Mouse (Mus musculus) hindbrain, embryonic 14.5 days (tissue): ENCODE data around the gene Prlh. TPM values are rescaled to one million over a fixed set of nuclear protein-coding genes. Genes with fewer than 3 reads are reported as not detected.

Experiments used
- ATAC-seq: fragments of 200-750 bp; cut with Nextera tagmentation; 2 replicates; pipeline ENCODE4 v1.8.0; 2017; ENCODE audit warnings: moderate number of reproducible peaks, mild to moderate bottlenecking, moderate TSS enrichment, moderate library complexity; ENCODE audit not compliant: low FRiP score
- DNase-seq: peaks from one replicate; pipeline ENCODE4 v3.0.0-alpha.2; 2015; ENCODE audit warnings: low spot score
- H3K27ac ChIP-seq: fragments of 300-500 bp; sonication (generic); 2 replicates; pipeline ENCODE4 v1.5.1; 2014; ENCODE audit warnings: mild to moderate bottlenecking, moderate library complexity
- H3K27me3 ChIP-seq: fragments of 300-500 bp; sonication (generic); 2 replicates; pipeline ENCODE4 v1.6.1; 2014; ENCODE audit warnings: mild to moderate bottlenecking, low read length, mixed read lengths; ENCODE audit not compliant: control insufficient read depth, insufficient read depth
- H3K36me3 ChIP-seq: fragments of 300-500 bp; sonication (generic); replicated peaks from 2 replicates; pipeline ENCODE4 v1.6.1; 2014; ENCODE audit not compliant: control insufficient read depth, insufficient read depth
- H3K4me1 ChIP-seq: fragments of 300-500 bp; sonication (generic); replicated peaks from 2 replicates; pipeline ENCODE4 v1.6.1; 2014; ENCODE audit warnings: antibody characterized with exemption, low read length, mixed read lengths; ENCODE audit not compliant: control insufficient read depth, insufficient read depth
- H3K4me2 ChIP-seq: fragments of 300-500 bp; sonication (generic); replicated peaks from 2 replicates; pipeline ENCODE4 v1.6.1; 2014; ENCODE audit warnings: mild to moderate bottlenecking, moderate library complexity
- H3K4me3 ChIP-seq: fragments of 300-500 bp; sonication (generic); replicated peaks from 2 replicates; pipeline ENCODE4 v1.5.1; 2014; ENCODE audit warnings: mild to moderate bottlenecking, low read length
- H3K9ac ChIP-seq: fragments of 300-500 bp; sonication (generic); 2 replicates; pipeline ENCODE4 v1.6.1; 2014
- H3K9me3 ChIP-seq: fragments of 300-500 bp; sonication (generic); 2 replicates; pipeline ENCODE4 v1.6.1; 2016; ENCODE audit warnings: low read length; ENCODE audit not compliant: control insufficient read depth
- WGBS: fragments of 180-500 bp; shearing (Covaris S2); extraction: QIAGEN DNeasy Blood & Tissue Kit; methylation state at CpG from one replicate; pipeline ENCODE4 v1.1.7; 2014; 5-methylcytosine and 5-hydroxymethylcytosine counted together
- polyA plus RNA-seq: library from polyadenylated mRNA; unstranded; fragments of >200 nt; fragmentation: Nextera tagmentation; extraction: Ambion mirVana; gene quantifications from 2 replicates; pipeline ENCODE4 v1.2.1, GENCODE M21; 2014

The Prlh gene
- polyA plus RNA-seq, 1 experiment from 2014 or later: not detected

GRCm38 (mm10) chr1:90995916-90996315 is 43.0 kb downstream of the Prlh start:
- Histone ChIP-seq H3K4me3 (no peak overlapping the region), H3K9ac (no peak overlapping the region), H3K36me3 (no peaks in the 10 kb centered on the region), H3K4me1 (peaks cover 14% of the 10 kb centered on the region; the same call in 1 of the 2 replicates), H3K27me3 (no peaks in the 10 kb centered on the region), H3K27ac (no peak overlapping the region), H3K9me3 (0 out of 2 replicates have a peak, but pooled peaks cover 3% of the 10 kb centered on the region), H3K4me2 (no peak overlapping the region)
- ATAC-seq: no peak
- 97% methylated on average over 1 of the region's 1 CpGs for WGBS
- DNase-seq: no peak

GRCm38 (mm10) chr1:90997136-90997535 is 44.2 kb downstream of the Prlh start:
- WGBS: 86% methylated on average over 4 of the region's 4 CpGs
- no peak for ATAC-seq

GRCm38 (mm10) chr1:90997641-90998040 is 44.7 kb downstream of the Prlh start:
- Histone ChIP-seq H3K4me2 (peak overlapping the region; percentile 82), H3K9me3 (0 out of 2 replicates have a peak, but pooled peaks cover 3% of the 10 kb centered on the region), H3K9ac (peak overlapping the region; percentile 81), H3K4me3 (peak overlapping the region; percentile 56), H3K27ac (no peak overlapping the region), H3K36me3 (no peaks in the 10 kb centered on the region), H3K4me1 (peaks cover 14% of the 10 kb centered on the region; the same call in 1 of the 2 replicates), H3K27me3 (no peaks in the 10 kb centered on the region)
- ATAC-seq: no peak
- 87% methylated on average over 5 of the region's 5 CpGs for WGBS
- no peak for DNase-seq

More at GRCm38 (mm10) chr1:90997136-90997535, 44.2 kb downstream of the Prlh start:
- H3K36me3 ChIP-seq: no peaks in the 10 kb centered on the region
- H3K4me2 ChIP-seq: no peak overlapping the region
- no peak overlapping the region for H3K27ac ChIP-seq
- 0 out of 2 replicates have a peak, but pooled peaks cover 3% of the 10 kb centered on the region for H3K9me3 ChIP-seq
- no peak for DNase-seq
- H3K4me3 ChIP-seq: no peak overlapping the region
- no peaks in the 10 kb centered on the region for H3K27me3 ChIP-seq
- peaks cover 14% of the 10 kb centered on the region; the same call in 1 of the 2 replicates for H3K4me1 ChIP-seq
- no peak overlapping the region for H3K9ac ChIP-seq

DNA sequence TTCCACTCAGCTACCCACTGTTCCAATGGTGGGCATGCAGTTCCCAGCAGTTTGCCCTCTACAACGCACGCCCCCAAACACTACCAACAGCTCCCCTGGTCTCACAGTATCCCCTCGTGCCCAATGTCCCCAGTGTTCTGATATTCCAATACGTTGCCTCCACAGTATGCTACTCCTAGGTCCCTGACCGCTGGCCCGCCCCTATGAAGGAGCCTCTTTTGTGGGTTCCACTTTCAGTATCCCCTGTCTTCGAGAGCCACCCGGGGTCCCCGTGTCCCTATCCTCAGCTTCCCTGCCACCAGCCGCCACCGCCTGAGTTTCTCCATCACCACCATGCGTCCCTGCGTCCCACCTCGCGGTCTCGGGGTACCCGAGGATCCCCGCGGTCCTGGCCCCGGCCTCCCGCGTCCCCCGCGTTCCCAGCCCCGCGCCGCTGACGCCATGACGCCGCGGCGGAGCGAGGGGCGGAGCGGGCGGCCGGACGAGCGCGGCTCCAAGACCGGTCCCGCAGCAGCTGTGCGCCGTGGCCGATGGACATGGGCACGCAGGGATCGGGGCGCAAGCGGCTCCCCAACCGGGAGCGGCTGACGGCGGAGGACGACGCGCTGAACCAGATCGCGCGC is 45.5 kb downstream of the Prlh start, which contains the start of gene Lrrfip1:
Gene Lrrfip1, plus strand, starts transcription at position 470 of the 623 bp plus-strand sequence.
- H3K27ac ChIP-seq: peak within 1 kb of the TSS; percentile 60
- 2% methylated on average over 59 of the region's 59 CpGs for WGBS

GRCm38 (mm10) chr1:90998891-90999611 is 46.1 kb downstream of the Prlh start:
- peak; percentile 74 for ATAC-seq

More for the DNA sequence above, 45.5 kb downstream of the Prlh start, which contains the start of gene Lrrfip1:
- ATAC-seq (peak; percentile 84), DNase-seq (peak; percentile 63)
- no peaks in the 10 kb centered on the region for H3K36me3 ChIP-seq
- peak within 1 kb of the TSS; percentile 82 for H3K4me2 ChIP-seq
- no peaks in the 10 kb centered on the region for H3K27me3 ChIP-seq
- peak within 1 kb of the TSS; percentile 56 for H3K4me3 ChIP-seq
- H3K4me1 ChIP-seq: peaks cover 14% of the 10 kb centered on the region; the same call in 1 of the 2 replicates
- peak within 1 kb of the TSS; percentile 81 for H3K9ac ChIP-seq
- H3K9me3 ChIP-seq: 0 out of 2 replicates have a peak, but pooled peaks cover 3% of the 10 kb centered on the region

GRCm38 (mm10) chr1:90999911-91000601 is 47.1 kb downstream of the Prlh start:
- 0 out of 2 replicates have a peak, but pooled peaks cover 3% of the 10 kb centered on the region for H3K9me3 ChIP-seq
- WGBS: 70% methylated on average over 10 of the region's 10 CpGs
- H3K27ac ChIP-seq: no peak overlapping the region
- peak overlapping the region; percentile 56 for H3K4me3 ChIP-seq
- H3K4me1 ChIP-seq: peaks cover 14% of the 10 kb centered on the region; the same call in 1 of the 2 replicates
- H3K36me3 ChIP-seq: no peaks in the 10 kb centered on the region
- no peak for ATAC-seq
- no peaks in the 10 kb centered on the region for H3K27me3 ChIP-seq
- DNase-seq: no peak
- peak overlapping the region; percentile 82 for H3K4me2 ChIP-seq
- peak overlapping the region; percentile 81; the same call in 1 of the 2 replicates for H3K9ac ChIP-seq

More at GRCm38 (mm10) chr1:90998891-90999611, 46.1 kb downstream of the Prlh start:
- Histone ChIP-seq H3K4me2 (peak overlapping the region; percentile 82), H3K4me1 (peaks cover 14% of the 10 kb centered on the region; the same call in 1 of the 2 replicates), H3K36me3 (no peaks in the 10 kb centered on the region), H3K9me3 (0 out of 2 replicates have a peak, but pooled peaks cover 3% of the 10 kb centered on the region), H3K27ac (peak overlapping the region; percentile 60), H3K4me3 (peak overlapping the region; percentile 56), H3K9ac (peak overlapping the region; percentile 81), H3K27me3 (no peaks in the 10 kb centered on the region)
- 2% methylated on average over 40 of the region's 41 CpGs for WGBS
- DNase-seq: peak; percentile 41

DNA sequence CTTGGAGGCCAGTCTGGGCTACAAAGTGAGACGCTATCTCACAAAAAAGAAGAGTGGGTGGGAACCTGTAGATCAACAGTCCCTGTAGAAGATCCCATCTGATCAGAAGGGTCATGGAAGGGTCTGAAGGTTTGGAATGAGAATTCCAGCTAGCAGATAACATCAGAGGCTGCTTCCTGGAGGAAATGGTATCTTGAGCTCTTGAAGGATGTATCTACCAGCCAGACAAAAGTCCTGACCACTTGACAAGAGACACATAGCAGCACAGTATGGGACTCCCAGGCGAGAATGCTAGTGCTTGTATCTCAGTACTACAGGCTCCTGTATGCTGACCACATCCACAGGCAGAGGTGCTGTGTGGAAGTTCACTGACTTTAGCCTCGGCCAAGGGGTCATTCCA is 48.2 kb downstream of the Prlh start:
- Histone ChIP-seq H3K4me3 (no peak overlapping the region), H3K27me3 (no peaks in the 10 kb centered on the region), H3K4me2 (no peak overlapping the region), H3K4me1 (peaks cover 14% of the 10 kb centered on the region; the same call in 1 of the 2 replicates), H3K27ac (no peak overlapping the region), H3K36me3 (no peaks in the 10 kb centered on the region), H3K9ac (no peak overlapping the region), H3K9me3 (no peaks in the 10 kb centered on the region)
- ATAC-seq (no peak), DNase-seq (no peak)
- WGBS: 90% methylated on average over 3 of the region's 3 CpGs

DNA sequence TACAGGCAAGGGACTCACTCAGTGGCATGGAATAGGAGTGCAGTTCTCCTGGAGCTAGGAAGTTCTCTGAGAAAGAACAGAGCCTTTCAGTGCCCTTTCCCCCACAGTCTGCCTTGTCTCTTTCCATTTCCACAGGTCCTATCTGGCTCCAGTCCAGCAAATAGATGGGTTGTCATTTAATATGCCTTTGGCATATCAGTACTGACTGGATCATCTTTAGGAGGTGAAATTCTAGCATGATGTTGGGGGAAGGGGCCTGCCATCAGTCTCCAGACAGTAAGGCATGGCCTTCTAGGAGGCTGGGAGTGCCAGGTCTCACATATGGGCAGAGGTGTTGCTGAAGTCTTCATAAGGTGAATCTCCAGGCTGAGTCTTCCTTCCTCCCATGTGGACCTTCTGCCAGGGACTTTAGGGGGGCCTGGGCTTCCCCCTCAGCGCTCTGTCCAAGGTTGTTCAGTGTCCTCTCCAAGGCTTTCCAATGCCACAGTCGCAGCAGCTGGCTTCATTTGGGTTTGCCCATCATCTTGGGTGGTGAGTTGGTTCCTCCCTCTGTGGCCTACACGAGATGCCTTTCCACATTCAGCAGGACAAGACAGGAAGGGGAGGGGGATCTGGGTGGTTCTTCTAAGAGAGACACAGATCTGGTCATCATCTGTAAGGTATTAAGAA is 49.1 kb downstream of the Prlh start:
- ATAC-seq (no peak), DNase-seq (no peak)
- no peaks in the 10 kb centered on the region for H3K36me3 ChIP-seq
- no peaks in the 10 kb centered on the region for H3K9me3 ChIP-seq
- H3K9ac ChIP-seq: no peak overlapping the region
- no peaks in the 10 kb centered on the region for H3K27me3 ChIP-seq
- no peak overlapping the region for H3K4me3 ChIP-seq
- no peak overlapping the region for H3K27ac ChIP-seq
- H3K4me2 ChIP-seq: no peak overlapping the region
- peaks cover 14% of the 10 kb centered on the region; the same call in 1 of the 2 replicates for H3K4me1 ChIP-seq
- 92% methylated on average over 3 of the region's 3 CpGs for WGBS
